Mouse (Mus musculus): ENCODE results near the gene Gm17651. TPM values are rescaled to one million over a fixed set of nuclear protein-coding genes. Genes with fewer than 3 reads are reported as not detected.

Gm17651 gene
- polyA plus RNA-seq (2014; fragmentation: Illumina TruSeq; extraction: RNeasy Lipid Tissue Mini Kit (QIAGEN cat#74804); ENCODE audit: low read depth, low replicate concordance) = not detected

DNA sequence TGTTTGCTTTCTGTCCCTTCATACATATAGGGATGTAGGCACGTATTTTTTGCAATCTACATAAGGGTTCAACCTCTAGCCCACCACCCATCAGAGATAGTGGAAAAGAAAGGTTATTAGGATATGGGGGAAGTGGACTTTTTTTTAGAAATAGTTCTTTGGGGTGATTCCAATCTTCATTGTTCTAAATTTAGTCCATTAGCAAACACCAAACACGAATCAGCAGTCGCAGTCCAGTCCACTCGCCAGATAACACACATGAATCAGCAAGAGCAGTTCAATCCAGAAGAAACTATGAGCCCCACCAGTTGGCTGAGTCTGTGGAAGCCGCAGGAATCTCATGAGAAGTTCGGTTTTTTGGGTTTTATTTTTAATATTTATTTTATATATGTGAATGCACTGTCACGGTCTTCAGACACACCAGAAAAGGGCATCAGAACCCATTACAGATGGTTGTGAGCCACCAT is at the start of gene Gm17651:
Gene Gm17651 (minus strand): TSS at position 51 of the 467 bp plus-strand sequence.

DNA sequence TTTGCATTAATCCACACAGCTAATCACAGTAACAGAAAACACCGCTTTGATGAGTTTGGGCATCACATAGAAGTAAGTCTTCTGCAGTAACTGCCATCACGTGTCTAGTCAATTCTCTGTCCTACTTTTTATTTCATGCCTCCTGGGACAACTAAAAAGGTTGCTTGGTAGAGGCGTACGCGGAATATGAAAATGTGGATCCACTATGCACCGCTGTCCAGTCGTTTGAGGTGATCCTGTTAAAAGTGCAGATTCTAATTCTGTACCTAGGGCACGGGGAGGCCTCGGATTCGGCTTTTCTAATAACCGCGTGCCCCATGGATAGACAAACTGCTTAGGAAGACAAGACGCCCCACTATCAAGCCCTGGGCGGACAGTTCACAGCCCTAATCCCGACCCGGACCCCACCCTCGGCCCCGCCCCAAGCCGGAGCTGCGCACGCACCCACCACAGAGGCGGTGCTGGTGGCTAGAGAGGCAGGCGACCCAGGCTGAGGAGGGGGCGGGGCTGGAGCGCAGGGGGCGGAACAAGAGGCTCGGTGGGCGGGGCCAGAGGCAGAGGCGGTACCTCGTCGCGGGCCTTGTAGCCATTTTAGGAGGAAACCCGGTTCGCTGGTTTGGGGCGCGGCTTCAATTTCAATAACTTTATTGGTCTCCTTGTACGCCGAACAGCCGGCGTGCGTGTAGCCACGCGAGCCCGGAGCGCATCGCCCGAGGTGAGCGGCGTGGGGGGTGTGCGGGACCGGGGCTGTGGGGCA is 16.7 kb downstream of the Gm17651 start, which contains the start of gene Prkab2:
Gene Prkab2 (plus strand): TSS at position 539 of the 757 bp plus-strand sequence.

DNA sequence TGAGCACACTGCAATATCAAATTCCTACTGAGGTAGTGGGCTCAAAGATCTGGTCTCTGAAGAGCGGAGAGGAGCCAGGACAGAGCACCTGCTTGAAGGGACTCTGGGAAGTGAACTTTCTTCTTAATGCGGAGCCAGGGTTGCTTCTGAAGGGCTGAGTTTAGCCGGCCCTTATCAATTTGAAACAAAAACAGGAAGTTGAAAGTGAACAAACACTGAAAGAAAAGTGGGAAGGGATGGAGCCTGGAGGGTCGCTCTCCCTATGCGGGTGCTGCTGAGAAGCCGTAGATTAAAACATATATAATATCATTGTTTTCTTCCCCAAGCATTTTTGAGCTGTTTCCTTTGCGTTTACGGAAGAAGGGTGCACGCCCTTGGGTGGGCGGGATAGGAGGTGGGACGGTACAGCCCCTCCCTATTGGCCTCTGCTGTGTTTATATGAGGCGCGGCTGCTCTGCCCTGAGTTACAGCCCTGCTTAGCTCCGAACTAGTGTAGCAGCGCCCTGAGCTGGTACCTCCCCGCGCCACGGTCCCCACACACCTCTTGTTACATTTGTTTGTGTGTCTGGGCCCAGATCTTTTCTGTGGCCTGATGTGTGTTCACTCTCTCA is 46.0 kb downstream of the Gm17651 start, which contains the start of gene Fmo5:
Gene Fmo5 (plus strand): TSS at position 414 of the 611 bp plus-strand sequence.

Other genes starting within 250 kb of the Gm17651 start
- 14.6 TPM for gene Chd1l, start 64.5 kb downstream of the Gm17651 start, polyA plus RNA-seq (2014; fragmentation: Illumina TruSeq; extraction: RNeasy Lipid Tissue Mini Kit (QIAGEN cat#74804); ENCODE audit: low read depth, low replicate concordance)
- gene Fmo5, start 45.9 kb downstream of the Gm17651 start, polyA plus RNA-seq (2014; fragmentation: Illumina TruSeq; extraction: RNeasy Lipid Tissue Mini Kit (QIAGEN cat#74804); ENCODE audit: low read depth, low replicate concordance) = 19.5 TPM
- gene Prkab2, start 16.5 kb downstream of the Gm17651 start, polyA plus RNA-seq (2014; fragmentation: Illumina TruSeq; extraction: RNeasy Lipid Tissue Mini Kit (QIAGEN cat#74804); ENCODE audit: low read depth, low replicate concordance) = 11.8 TPM
- 40.0 TPM for gene Pde4dip, start 214.0 kb upstream of the Gm17651 start, polyA plus RNA-seq (2014; fragmentation: Illumina TruSeq; extraction: RNeasy Lipid Tissue Mini Kit (QIAGEN cat#74804); ENCODE audit: low read depth, low replicate concordance)
- gene Sec22b, start 226.5 kb upstream of the Gm17651 start, polyA plus RNA-seq (2014; fragmentation: Illumina TruSeq; extraction: RNeasy Lipid Tissue Mini Kit (QIAGEN cat#74804); ENCODE audit: low read depth, low replicate concordance) = 72.5 TPM